Mouse (Mus musculus) midbrain, embryonic 11.5 days (tissue): ENCODE measurements around the gene Aif1. TPM values are rescaled to one million over a fixed set of nuclear protein-coding genes. Genes with fewer than 3 reads are reported as not detected.

Experiments
- ATAC-seq: fragments of 200-750 bp; cut with Nextera tagmentation; 2 replicates; pipeline ENCODE4 v1.8.0; 2017; ENCODE audit warnings: moderate TSS enrichment, moderate library complexity; ENCODE audit not compliant: low FRiP score
- DNase-seq: peaks from one replicate; pipeline ENCODE4 v3.0.0; 2015; ENCODE audit warnings: low spot score; ENCODE audit errors: missing footprints
- H3K27ac ChIP-seq: fragments of 300-500 bp; sonication (generic); 2 replicates; pipeline ENCODE4 v1.5.1; 2014; ENCODE audit warnings: low read depth, low read length
- H3K27me3 ChIP-seq: fragments of 300-500 bp; sonication (generic); 2 replicates; pipeline ENCODE4 v1.6.1; 2014; ENCODE audit warnings: mild to moderate bottlenecking, low read length, moderate library complexity, mixed read lengths; ENCODE audit not compliant: control insufficient read depth, insufficient read depth
- H3K36me3 ChIP-seq: fragments of 300-500 bp; sonication (generic); 2 replicates; pipeline ENCODE4 v1.6.1; 2014; ENCODE audit warnings: mild to moderate bottlenecking, low read length, moderate library complexity, mixed read lengths; ENCODE audit not compliant: control insufficient read depth, insufficient read depth
- H3K4me1 ChIP-seq: fragments of 300-500 bp; sonication (generic); 2 replicates; pipeline ENCODE4 v1.6.1; 2014; ENCODE audit warnings: low read length; ENCODE audit not compliant: control insufficient read depth, insufficient read depth
- H3K4me2 ChIP-seq: fragments of 300-500 bp; sonication (generic); 2 replicates; pipeline ENCODE4 v1.6.1; 2014; ENCODE audit warnings: mild to moderate bottlenecking, moderate library complexity
- H3K4me3 ChIP-seq: fragments of 300-500 bp; sonication (generic); 2 replicates; pipeline ENCODE4 v1.5.1; 2014; ENCODE audit warnings: low read depth, low read length
- H3K9ac ChIP-seq: fragments of 300-500 bp; sonication (generic); 2 replicates; pipeline ENCODE4 v1.6.1; 2014; ENCODE audit warnings: low read length
- H3K9me3 ChIP-seq: fragments of 300-500 bp; sonication (generic); 2 replicates; pipeline ENCODE4 v1.6.1; 2016; ENCODE audit warnings: low read length; ENCODE audit not compliant: control insufficient read depth
- WGBS: fragments of 180-500 bp; shearing (Covaris S2); extraction: QIAGEN DNeasy Blood & Tissue Kit; methylation state at CpG from one replicate; pipeline ENCODE4 v1.1.7; 2014; 5-methylcytosine and 5-hydroxymethylcytosine counted together
- polyA plus RNA-seq: library from polyadenylated mRNA; unstranded; fragments of >200 nt; fragmentation: Nextera tagmentation; extraction: Ambion mirVana; gene quantifications from 2 replicates; pipeline ENCODE4 v1.2.1, GENCODE M21; 2014

Gene Aif1
- polyA plus RNA-seq, 1 experiment from 2014 or later: 8.4 TPM

DNA sequence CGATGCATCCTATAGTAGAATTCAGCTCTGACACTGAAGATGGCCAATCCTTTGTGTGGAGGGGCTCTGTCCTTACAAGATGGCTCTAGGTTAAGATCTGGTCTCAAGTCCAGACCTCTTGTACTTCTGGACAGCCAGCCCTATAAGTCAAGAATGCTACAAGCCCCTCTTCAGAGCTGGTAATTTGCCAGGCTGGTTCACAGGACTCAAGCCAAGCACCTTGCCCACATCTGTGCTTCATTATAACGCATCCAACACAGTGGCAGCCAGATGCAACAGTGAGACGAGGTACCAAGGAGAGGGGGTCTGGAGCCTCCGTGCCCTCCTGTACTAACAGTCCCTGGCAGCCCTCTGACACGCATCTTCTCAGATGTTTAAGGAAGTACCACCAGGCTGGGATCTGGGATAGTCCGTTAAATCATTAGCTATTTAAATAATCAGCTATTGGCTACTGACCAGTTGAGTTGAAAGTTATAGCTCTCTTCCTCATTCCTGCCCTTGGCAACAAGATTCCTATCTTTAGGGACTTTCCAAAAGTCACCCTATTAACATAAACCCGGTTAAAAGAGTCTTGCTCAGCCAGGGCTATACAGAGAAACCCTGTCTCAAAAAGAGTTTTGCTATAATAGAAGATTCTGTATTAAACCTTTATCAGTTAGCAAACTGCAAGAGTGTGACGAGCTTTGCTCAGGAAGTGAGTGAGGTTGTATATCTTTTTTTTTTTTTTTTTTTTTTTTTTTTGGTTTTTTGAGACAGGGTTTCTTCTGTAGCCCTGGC is 1.5 kb downstream of the Aif1 start:
- no peaks in the 10 kb centered on the region for H3K27me3 ChIP-seq
- H3K9ac ChIP-seq: no peak overlapping the region
- H3K9me3 ChIP-seq: no peaks in the 10 kb centered on the region
- WGBS: 82% methylated on average over 8 of the region's 8 CpGs
- ATAC-seq: no peak
- no peak overlapping the region for H3K27ac ChIP-seq
- H3K4me2 ChIP-seq: no peak overlapping the region
- no peak for DNase-seq
- no peaks in the 10 kb centered on the region for H3K36me3 ChIP-seq
- H3K4me3 ChIP-seq: no peak overlapping the region
- no peaks in the 10 kb centered on the region for H3K4me1 ChIP-seq

DNA sequence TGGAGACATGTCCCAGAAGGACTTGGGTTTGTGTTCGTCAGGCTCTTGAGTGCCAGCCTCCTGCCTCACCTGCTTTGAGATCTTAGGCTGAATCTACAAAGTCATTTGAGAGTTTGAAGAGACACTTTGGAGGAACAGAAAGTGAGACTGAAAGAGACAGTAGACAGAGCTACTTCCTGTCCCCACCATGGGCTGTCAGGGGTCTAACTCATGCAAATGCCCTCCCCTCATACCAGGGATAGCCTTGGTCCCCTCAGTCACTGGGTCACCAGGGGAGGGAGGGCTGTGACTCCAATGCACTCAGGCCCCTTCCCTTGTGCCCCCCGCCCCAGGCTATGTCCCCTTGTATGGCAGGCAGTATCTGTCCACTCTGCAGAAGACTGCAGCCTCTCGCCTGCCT is 2.5 kb downstream of the Aif1 start:
- Histone ChIP-seq H3K4me2 (no peak overlapping the region), H3K4me3 (no peak overlapping the region), H3K9me3 (no peaks in the 10 kb centered on the region), H3K4me1 (no peaks in the 10 kb centered on the region), H3K27me3 (no peaks in the 10 kb centered on the region), H3K27ac (no peak overlapping the region), H3K36me3 (no peaks in the 10 kb centered on the region), H3K9ac (no peak overlapping the region)
- ATAC-seq: no peak
- no peak for DNase-seq
- 61% methylated on average over 3 of the region's 3 CpGs for WGBS

DNA sequence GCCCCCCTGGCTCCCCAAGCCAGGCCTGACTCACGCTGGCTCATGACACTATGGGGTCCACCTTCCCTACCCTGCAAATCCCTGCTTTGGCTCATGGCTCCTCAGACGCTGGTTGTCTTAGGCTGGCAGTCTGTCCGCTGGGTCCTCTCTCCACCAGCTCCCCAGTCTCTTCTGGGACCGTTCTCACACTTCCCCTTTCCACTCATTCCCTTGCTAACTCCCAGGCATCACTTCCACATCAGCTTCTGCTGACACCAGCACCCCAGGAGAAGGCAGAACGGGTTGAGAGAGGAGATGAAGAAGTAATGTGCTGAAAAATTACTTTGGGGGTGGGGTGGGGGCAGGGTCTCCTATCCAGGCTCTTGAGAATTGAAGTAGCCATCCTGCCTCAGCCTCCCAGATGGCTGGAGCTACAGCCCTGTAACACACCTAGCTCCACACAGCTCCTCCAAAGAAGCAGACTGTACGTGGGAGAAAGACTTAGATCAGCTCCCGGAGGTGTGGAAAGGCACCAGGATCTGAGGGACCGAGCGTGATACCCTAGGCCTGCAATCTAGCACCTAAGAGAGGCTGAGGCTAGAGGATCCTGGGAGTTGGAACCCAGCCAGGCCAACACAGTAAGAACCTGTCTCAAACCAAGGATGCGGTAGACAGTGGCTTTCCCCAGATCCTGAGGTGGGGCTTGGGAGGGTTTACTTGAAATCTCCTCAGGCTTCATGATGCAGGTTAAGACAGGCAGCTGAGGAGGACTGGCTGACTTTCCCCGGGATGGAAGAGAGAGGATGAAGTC is 3.2 kb downstream of the Aif1 start:
- no peak for DNase-seq

DNA sequence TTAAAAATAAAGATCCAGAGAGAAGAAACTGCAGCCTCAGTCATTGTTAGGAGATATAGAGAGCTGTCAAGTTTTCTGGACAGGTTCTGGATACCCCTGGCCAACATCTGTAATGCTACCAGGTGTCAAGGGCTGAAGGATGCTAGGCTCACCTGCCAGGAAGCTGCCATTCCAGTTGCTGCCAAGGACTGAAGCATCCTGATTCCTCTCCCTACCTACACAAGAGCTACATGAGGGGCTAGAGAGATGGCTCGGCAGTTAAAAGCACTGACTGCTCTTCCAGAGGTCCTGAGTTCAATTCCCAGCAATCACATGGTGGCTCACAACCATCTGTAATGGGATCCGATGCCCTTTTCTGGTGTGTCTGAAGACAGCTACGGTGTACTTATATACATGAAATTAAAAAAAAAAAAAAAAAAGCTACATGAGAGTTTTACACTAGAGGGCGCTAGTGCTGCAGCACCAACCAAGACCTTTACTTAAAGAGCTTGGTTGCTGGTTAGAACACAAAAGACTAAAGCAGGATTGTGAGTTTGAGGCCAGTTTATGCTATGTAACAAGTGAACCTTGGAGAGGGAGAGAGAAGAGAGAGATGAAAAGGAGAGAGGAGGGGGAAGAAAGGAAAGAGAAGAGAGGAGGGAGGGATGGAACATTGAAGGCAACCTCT is 7.2 kb downstream of the Aif1 start:
- peak; percentile 91 for DNase-seq
- ATAC-seq: no peak

More for the DNA sequence above, 3.2 kb downstream of the Aif1 start:
- H3K9ac ChIP-seq: 0 out of 2 replicates have a peak overlapping the region, but pooled peaks have one; percentile 9
- no peak for ATAC-seq
- H3K4me2 ChIP-seq: no peak overlapping the region
- H3K9me3 ChIP-seq: no peaks in the 10 kb centered on the region
- H3K4me1 ChIP-seq: no peaks in the 10 kb centered on the region
- H3K36me3 ChIP-seq: no peaks in the 10 kb centered on the region
- H3K4me3 ChIP-seq: no peak overlapping the region
- 70% methylated on average over 11 of the region's 11 CpGs for whole genome bisulfite sequencing
- no peaks in the 10 kb centered on the region for H3K27me3 ChIP-seq
- H3K27ac ChIP-seq: no peak overlapping the region

DNA sequence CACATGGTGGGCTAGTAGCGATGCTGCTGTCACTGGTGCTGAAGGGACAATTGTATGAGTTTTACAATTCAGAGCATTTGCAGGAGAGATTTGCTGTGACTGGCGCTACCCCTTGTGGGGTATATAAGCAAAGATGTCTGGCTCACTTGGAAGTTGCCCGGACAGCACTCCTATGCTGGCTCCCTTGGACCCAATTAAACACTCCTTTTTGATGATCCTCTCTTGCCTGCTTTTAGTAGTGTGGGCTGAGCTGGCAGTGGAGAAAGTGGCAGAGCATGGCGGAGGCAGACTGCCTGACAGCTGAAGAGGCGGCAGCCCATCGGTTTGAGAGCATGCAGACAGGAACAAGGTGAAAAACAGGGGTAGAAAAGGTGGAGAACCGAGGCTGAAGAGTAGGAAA is 8.1 kb downstream of the Aif1 start:
- Histone ChIP-seq H3K27ac (no peak overlapping the region), H3K9me3 (no peaks in the 10 kb centered on the region), H3K36me3 (no peaks in the 10 kb centered on the region), H3K27me3 (no peaks in the 10 kb centered on the region), H3K4me1 (peaks cover 12% of the 10 kb centered on the region), H3K4me2 (no peak overlapping the region), H3K9ac (no peak overlapping the region), H3K4me3 (no peak overlapping the region)
- DNase-seq (no peak), ATAC-seq (no peak)
- whole genome bisulfite sequencing: 92% methylated on average over 7 of the region's 7 CpGs

More for the DNA sequence above, 7.2 kb downstream of the Aif1 start:
- H3K36me3 ChIP-seq: no peaks in the 10 kb centered on the region
- no peaks in the 10 kb centered on the region for H3K27me3 ChIP-seq
- H3K4me2 ChIP-seq: no peak overlapping the region
- no peak overlapping the region for H3K27ac ChIP-seq
- peaks cover 6% of the 10 kb centered on the region for H3K4me1 ChIP-seq
- H3K9me3 ChIP-seq: no peaks in the 10 kb centered on the region
- H3K9ac ChIP-seq: no peak overlapping the region
- H3K4me3 ChIP-seq: no peak overlapping the region
- WGBS: 23% methylated on average over 4 of the region's 4 CpGs

DNA sequence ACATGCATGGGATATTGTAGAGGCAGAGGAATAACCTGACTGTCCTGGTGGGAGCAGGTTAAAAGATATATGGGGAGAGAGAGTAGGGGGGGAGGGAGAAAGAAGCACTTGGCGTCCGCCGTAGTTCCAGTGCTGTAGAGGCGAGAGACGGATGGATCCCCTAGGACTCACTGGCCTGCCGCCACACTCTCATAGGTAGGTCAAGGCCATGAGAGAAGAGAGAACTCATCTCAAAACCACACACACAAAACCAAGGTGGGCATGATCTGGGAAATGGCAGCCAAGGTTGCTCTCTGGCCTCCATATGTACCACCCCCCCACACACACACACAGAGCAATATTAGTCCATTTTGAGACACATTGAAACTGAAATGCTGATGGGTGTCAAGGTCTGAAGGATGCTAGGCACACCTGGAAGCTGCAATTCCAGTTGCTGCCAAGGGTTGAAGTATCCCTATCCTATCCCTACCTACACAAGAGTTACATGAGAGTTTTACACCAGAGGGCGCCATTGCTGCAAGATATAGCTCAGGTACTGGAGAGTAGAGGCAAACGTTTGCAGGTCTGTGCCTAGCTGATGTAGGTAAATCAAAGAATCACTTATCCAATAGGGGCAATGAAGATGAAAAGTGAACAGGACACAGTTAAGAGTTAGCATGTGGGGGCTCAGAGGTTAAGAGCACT is 9.4 kb downstream of the Aif1 start:
- WGBS: 73% methylated on average over 8 of the region's 8 CpGs
- Histone ChIP-seq H3K36me3 (peaks cover 7% of the 10 kb centered on the region), H3K27me3 (no peaks in the 10 kb centered on the region), H3K9me3 (no peaks in the 10 kb centered on the region), H3K4me3 (no peak overlapping the region), H3K27ac (no peak overlapping the region; the same call in 1 of the 2 replicates), H3K9ac (no peak overlapping the region; the same call in 1 of the 2 replicates), H3K4me2 (peak overlapping the region; percentile 97), H3K4me1 (peaks cover 19% of the 10 kb centered on the region)
- ATAC-seq: no peak
- no peak for DNase-seq

DNA sequence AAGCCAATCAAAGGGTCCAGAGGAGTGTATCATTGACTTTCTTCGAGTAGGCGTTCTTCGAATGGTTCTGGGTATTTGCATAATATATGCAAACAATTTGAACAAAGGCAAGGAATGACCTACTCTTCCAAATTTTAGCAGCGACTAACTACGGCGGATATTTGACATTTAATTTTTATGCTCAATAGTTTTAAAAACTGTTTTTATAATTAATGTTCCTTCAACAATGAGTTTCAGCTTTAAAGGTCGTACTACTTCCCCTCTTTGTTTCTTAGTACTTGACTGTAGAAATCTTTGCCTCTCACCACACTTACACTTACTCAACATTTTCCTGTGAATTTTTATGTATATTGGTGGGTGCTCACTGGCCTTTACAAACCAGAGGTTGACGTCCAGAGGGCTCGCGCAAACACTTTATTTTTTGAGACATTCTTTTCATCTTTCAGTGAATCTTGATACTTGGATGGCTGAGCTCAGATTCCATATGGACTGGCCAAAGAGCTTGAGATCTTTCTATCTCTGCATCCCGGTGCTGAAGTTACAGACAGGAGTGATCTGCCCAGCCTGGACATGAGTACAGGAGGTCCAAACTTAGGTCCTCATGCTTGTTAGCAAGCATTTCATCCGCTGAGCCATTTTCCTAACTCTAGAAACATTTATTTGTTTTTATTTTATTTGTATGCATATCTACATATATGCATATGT is 10.3 kb downstream of the Aif1 start:
- no peaks in the 10 kb centered on the region for H3K27me3 ChIP-seq
- peak overlapping the region; percentile 77 for H3K9ac ChIP-seq
- peak overlapping the region; percentile 100 for H3K4me3 ChIP-seq
- peak overlapping the region; percentile 97 for H3K27ac ChIP-seq
- ATAC-seq (no peak; the same call in 1 of the 2 replicates), DNase-seq (no peak)
- peaks cover 16% of the 10 kb centered on the region for H3K36me3 ChIP-seq
- WGBS: 24% methylated on average over 12 of the region's 12 CpGs
- peak overlapping the region; percentile 97 for H3K4me2 ChIP-seq
- peaks cover 19% of the 10 kb centered on the region for H3K4me1 ChIP-seq
- H3K9me3 ChIP-seq: no peaks in the 10 kb centered on the region
